Mouse (Mus musculus) hindbrain, embryonic 12.5 days (tissue): ENCODE data around the gene Ubfd1. TPM values are rescaled to one million over a fixed set of nuclear protein-coding genes. Genes with fewer than 3 reads are reported as not detected.

Experiments
- ATAC-seq: fragments of 200-750 bp; cut with Nextera tagmentation; 2 replicates; pipeline ENCODE4 v1.8.0; 2017; ENCODE audit warnings: moderate TSS enrichment; ENCODE audit not compliant: low FRiP score
- H3K27ac ChIP-seq: fragments of 300-500 bp; sonication (generic); 2 replicates; pipeline ENCODE4 v1.5.1; 2016; ENCODE audit warnings: mild to moderate bottlenecking
- H3K27me3 ChIP-seq: fragments of 300-500 bp; sonication (generic); 2 replicates; pipeline ENCODE4 v1.6.1; 2016; ENCODE audit warnings: mild to moderate bottlenecking
- H3K36me3 ChIP-seq: fragments of 300-500 bp; sonication (generic); 2 replicates; pipeline ENCODE4 v1.6.1; 2016; ENCODE audit warnings: mild to moderate bottlenecking
- H3K4me1 ChIP-seq: fragments of 300-500 bp; sonication (generic); 2 replicates; pipeline ENCODE4 v1.6.1; 2016
- H3K4me2 ChIP-seq: fragments of 300-500 bp; sonication (generic); replicated peaks from 2 replicates; pipeline ENCODE4 v1.6.1; 2016; ENCODE audit warnings: mild to moderate bottlenecking
- H3K4me3 ChIP-seq: fragments of 300-500 bp; sonication (generic); 2 replicates; pipeline ENCODE4 v1.5.1; 2016; ENCODE audit warnings: mild to moderate bottlenecking
- H3K9ac ChIP-seq: fragments of 300-500 bp; sonication (generic); 2 replicates; pipeline ENCODE4 v1.6.1; 2016; ENCODE audit warnings: mild to moderate bottlenecking, moderate library complexity
- H3K9me3 ChIP-seq: fragments of 300-500 bp; sonication (generic); replicated peaks from 2 replicates; pipeline ENCODE4 v1.6.1; 2016; ENCODE audit warnings: mild to moderate bottlenecking
- WGBS: fragments of 180-500 bp; shearing (Covaris S2); methylation state at CpG from one replicate; pipeline ENCODE4 v1.1.7; 2016; 5-methylcytosine and 5-hydroxymethylcytosine counted together
- polyA plus RNA-seq: library from polyadenylated mRNA; unstranded; fragments of >200 nt; fragmentation: Nextera tagmentation; extraction: Ambion mirVana; gene quantifications from 2 replicates; pipeline ENCODE4 v1.2.1, GENCODE M21; 2016

Gene Ubfd1
- polyA plus RNA-seq, 1 experiment from 2014 or later, result 97.3 TPM

DNA sequence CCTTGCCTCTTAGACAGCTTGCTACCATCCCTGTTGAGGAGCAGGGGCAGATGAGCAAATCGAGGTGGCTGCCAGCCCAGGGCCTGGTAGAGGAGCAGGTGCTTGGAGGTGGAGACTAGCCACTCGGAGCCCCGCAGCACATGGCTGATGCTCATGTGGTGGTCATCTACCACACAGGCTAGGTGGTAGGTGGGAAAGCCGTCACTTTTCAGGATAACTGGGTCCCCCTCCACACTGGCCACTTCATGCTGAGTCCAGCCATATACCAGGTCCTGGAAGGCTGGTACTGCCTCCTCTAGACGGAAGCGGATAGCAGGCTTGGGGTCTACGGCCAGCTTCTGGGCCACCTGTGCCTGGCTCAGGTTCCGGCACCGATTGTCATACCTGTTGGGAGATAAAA is 18.8 kb upstream of the Ubfd1 start:
- Histone ChIP-seq H3K36me3 (peaks cover 36% of the 10 kb centered on the region), H3K27ac (no peak overlapping the region), H3K9me3 (no peaks in the 10 kb centered on the region), H3K4me2 (no peak overlapping the region), H3K4me1 (no peaks in the 10 kb centered on the region), H3K4me3 (no peak overlapping the region), H3K27me3 (no peaks in the 10 kb centered on the region), H3K9ac (no peak overlapping the region)
- 96% methylated on average over 9 of the region's 9 CpGs for WGBS
- ATAC-seq, result no peak

DNA sequence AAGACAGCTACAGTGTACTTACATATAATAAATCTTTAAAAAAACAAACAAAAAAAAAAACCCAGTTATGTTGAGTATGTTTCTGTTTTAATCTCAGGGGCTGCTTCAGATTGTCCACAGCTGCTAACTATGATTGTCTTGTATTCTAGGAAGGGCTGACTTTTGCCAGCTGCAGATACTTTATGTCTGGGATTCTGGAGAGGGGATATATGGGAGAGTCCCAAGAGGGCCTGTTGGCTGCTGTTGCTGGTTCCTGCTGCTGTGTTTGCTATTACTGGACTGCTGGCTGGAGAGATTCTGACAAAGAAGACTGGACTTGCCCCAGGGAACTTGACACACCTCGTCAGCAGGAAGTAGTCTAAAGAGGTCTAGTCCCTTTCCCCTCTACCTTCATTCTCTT is 16.1 kb upstream of the Ubfd1 start:
- Histone ChIP-seq H3K4me3 (no peak overlapping the region), H3K4me2 (no peak overlapping the region), H3K27ac (no peak overlapping the region), H3K36me3 (peaks cover 39% of the 10 kb centered on the region), H3K4me1 (no peaks in the 10 kb centered on the region), H3K9ac (no peak overlapping the region), H3K9me3 (no peaks in the 10 kb centered on the region), H3K27me3 (no peaks in the 10 kb centered on the region)
- WGBS, result 77% methylated on average over 1 of the region's 1 CpGs
- no peak for ATAC-seq

DNA sequence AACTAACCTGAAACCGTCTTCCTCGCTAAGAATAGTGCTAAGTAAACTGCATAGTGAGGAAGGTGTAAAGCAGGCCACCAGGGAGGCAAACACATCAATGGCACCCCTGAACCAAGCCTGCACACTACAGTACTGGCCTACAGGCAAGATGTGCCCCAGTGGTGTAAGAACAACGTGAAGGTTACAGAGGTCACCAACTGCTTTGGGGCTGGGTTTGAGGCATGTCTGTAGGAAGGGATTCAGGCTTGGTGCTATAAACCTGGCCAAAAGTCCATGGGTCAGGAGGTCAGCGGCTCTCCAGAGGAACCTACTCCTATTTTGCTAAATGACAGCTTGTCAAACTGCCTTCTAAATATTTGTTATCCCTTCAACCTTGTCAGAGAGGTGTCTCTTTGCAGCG is 10.3 kb upstream of the Ubfd1 start:
- Histone ChIP-seq H3K36me3 (peaks cover 39% of the 10 kb centered on the region), H3K27ac (no peak overlapping the region), H3K9ac (no peak overlapping the region), H3K9me3 (no peaks in the 10 kb centered on the region), H3K4me2 (no peak overlapping the region), H3K4me1 (no peaks in the 10 kb centered on the region), H3K4me3 (no peak overlapping the region), H3K27me3 (no peaks in the 10 kb centered on the region)
- no peak for ATAC-seq
- 90% methylated on average over 5 of the region's 5 CpGs for WGBS

DNA sequence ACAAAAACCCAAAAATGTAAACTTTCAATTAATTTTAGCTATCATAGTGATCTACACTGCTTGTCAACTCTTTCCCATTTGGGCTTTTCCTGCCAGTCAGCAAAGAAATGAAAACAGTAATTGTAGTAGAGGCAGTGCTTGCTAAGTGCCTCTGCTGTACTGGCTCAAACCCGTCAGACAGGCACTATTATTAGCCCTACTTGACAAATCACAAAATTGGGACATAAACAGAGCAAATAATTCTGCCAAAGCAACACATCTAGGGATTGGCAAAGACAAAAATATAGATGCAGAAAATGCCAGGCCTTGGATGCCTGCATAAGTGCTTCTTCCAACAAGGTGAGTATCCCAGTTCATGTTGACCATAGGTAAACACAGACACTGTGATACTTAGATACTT is 1.3 kb upstream of the Ubfd1 start:
- Histone ChIP-seq H3K27ac (no peak overlapping the region), H3K4me2 (peak overlapping the region; percentile 61), H3K36me3 (peaks cover 12% of the 10 kb centered on the region), H3K4me3 (0 out of 2 replicates have a peak overlapping the region, but pooled peaks have one; percentile 99), H3K9me3 (no peaks in the 10 kb centered on the region), H3K27me3 (no peaks in the 10 kb centered on the region), H3K9ac (no peak overlapping the region), H3K4me1 (peaks cover 32% of the 10 kb centered on the region)
- ATAC-seq, result no peak
- 74% methylated on average over 1 of the region's 1 CpGs for WGBS

DNA sequence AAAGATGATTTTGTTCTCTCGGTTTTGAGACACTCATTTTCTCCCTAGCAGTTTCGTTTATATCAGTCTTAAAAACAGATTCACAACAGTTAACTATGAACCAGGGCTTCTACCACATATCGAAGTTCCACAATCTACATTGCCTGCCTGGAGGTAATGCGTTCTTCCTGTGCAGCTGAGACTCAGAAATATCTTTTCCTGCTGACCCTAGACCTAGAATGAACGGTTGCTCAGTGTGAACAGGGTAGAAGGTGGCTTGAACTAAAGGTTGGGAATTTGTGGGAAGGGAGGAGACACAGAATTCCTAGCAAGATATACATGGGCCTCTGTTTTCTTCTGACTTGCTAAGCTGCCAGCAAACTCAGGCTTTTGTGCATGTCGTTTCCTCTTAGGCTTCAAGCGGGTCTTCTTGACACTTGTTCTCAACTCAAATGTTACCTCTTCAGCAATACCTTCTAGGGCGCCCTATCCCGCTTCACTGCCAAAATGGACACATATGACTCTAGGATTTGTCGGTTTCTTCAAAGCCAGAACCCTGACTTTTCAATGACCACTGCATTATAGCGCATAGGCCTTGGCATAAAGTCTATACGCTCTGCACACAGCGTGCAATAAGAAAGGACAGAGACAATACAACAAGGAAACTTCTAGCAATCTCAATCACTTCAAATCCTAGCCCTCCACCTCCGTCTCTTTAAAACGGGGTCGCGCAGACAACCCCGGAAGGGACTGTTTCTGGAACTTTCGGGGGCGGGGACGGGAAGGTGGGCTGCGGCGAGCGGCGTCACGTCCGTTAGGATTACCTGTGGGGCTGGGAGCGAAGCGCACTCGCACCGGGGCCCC is 652 bp upstream of the Ubfd1 start:
- H3K9ac ChIP-seq, result peak overlapping the region; percentile 99
- WGBS, result 21% methylated on average over 31 of the region's 31 CpGs
- peaks cover 33% of the 10 kb centered on the region for H3K4me1 ChIP-seq
- no peak for ATAC-seq
- H3K4me3 ChIP-seq, result peak overlapping the region; percentile 99
- no peaks in the 10 kb centered on the region for H3K9me3 ChIP-seq
- H3K36me3 ChIP-seq, result peaks cover 16% of the 10 kb centered on the region
- peak overlapping the region; percentile 61 for H3K4me2 ChIP-seq
- H3K27me3 ChIP-seq, result no peaks in the 10 kb centered on the region
- peak overlapping the region; percentile 93 for H3K27ac ChIP-seq

DNA sequence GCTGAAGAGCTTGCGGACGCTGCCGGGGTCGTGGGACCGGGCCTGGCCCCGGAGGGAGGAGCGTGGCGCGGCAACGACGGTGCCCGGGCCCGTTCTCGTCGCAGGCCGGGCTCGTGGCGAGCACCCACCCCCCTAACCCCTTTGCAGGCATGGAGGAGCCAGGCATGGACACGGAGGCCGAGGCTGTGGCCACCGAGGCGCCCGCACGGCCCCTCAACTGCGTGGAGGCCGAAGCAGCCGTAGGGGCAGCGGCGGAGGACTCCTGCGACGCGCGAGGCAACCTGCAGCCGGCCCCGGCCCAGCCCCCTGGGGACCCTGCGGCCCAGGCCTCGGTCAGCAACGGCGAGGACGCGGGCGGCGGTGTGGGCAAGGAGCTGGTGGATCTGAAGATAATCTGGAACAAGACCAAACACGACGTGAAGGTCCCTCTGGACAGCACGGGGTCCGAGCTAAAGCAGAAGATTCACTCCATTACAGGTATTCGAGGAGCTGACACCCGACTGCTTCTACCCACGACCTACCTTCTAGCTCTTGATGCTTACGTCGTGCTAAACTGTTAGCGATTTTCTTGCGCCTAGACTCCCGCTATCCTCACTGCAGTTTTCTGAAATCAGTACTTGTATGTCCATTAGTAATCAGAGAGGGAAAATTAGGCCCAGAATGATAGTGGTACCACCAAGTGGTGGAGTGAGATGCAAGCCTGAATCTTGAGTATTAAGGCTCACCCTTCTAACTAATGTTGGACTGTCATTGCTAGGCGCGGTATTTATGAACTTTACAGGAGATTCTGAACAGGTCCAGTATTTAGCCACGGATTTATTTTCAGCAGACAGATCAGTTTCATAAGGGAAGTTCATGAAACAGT is 774 bp downstream of the Ubfd1 start:
- H3K9me3 ChIP-seq, result no peaks in the 10 kb centered on the region
- peak; percentile 62; the same call in 1 of the 2 replicates for ATAC-seq

DNA sequence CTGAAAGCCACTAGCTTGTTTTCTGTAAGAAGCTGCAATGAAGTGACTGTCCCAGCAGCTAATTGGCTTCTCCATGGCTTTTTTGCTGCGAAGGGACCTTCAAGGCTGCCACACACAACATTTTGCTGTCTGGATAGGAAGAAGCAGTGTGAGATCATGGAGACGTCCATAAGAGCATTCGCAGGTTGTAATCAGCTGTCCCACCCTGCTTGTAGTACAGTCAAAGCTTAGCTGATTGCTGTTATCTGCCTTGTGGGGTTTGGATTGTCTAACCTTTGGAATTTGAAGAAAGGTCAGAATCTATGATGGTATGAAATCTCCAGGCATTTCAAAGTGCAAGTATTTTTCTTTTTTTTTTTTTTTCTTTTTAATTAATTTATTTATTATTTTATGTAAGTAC is 7.4 kb downstream of the Ubfd1 start:
- 88% methylated on average over 3 of the region's 3 CpGs for WGBS
- peaks cover 86% of the 10 kb centered on the region for H3K36me3 ChIP-seq
- H3K9me3 ChIP-seq, result no peaks in the 10 kb centered on the region
- no peak for ATAC-seq
- no peak overlapping the region for H3K9ac ChIP-seq
- H3K27ac ChIP-seq, result no peak overlapping the region
- H3K27me3 ChIP-seq, result no peaks in the 10 kb centered on the region
- H3K4me2 ChIP-seq, result no peak overlapping the region
- H3K4me1 ChIP-seq, result peaks cover 8% of the 10 kb centered on the region; the same call in 1 of the 2 replicates
- no peak overlapping the region for H3K4me3 ChIP-seq

More for the DNA sequence above, 774 bp downstream of the Ubfd1 start:
- Histone ChIP-seq H3K36me3 (peaks cover 31% of the 10 kb centered on the region), H3K27me3 (no peaks in the 10 kb centered on the region), H3K4me2 (peak overlapping the region; percentile 80), H3K4me3 (peak overlapping the region; percentile 99), H3K27ac (peak overlapping the region; percentile 93), H3K9ac (peak overlapping the region; percentile 99), H3K4me1 (peaks cover 33% of the 10 kb centered on the region)
- WGBS, result 2% methylated on average over 57 of the region's 58 CpGs

DNA sequence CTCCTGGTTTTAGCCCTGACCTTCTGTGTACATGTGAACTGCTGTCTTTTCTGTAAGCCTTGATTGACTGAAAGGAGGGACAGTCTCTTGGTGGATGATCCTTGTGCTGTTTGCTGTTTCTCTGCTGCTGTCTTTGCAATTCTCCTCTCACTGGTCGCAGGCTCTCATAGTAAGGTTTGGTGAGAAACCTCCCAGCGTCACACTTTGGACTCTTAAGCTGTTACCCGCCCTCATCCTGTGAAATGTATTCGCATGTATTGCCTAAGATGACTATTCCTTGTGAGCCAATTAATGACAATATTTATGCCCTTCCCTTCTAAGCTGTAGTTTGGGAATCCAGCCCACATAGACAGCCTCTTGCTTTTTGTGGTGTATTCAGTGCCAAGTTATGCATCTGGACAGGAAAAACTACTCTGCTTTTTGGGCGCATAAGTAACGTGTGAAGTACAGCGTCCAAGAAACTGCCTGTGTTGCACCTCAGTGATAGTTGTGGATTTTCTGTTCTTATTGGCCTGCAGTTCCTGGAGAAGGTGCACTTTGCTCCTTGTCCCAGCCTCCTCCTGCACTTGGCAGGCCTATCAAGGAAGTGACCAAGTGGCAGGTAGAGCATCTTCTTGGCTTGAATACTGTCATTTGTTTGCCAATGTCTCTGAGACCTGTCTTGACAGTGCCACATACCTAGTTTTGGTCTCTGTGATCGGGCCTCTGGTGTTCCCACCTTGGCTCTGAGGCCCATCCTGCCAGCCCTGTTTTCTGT is 13.0 kb downstream of the Ubfd1 start:
- H3K4me1 ChIP-seq, result no peaks in the 10 kb centered on the region
- no peak for ATAC-seq
- peaks cover 70% of the 10 kb centered on the region for H3K36me3 ChIP-seq
- H3K9me3 ChIP-seq, result no peaks in the 10 kb centered on the region
- H3K4me2 ChIP-seq, result no peak overlapping the region
- 96% methylated on average over 8 of the region's 8 CpGs for WGBS
- H3K27ac ChIP-seq, result no peak overlapping the region
- H3K9ac ChIP-seq, result no peak overlapping the region
- no peaks in the 10 kb centered on the region for H3K27me3 ChIP-seq
- H3K4me3 ChIP-seq, result no peak overlapping the region

DNA sequence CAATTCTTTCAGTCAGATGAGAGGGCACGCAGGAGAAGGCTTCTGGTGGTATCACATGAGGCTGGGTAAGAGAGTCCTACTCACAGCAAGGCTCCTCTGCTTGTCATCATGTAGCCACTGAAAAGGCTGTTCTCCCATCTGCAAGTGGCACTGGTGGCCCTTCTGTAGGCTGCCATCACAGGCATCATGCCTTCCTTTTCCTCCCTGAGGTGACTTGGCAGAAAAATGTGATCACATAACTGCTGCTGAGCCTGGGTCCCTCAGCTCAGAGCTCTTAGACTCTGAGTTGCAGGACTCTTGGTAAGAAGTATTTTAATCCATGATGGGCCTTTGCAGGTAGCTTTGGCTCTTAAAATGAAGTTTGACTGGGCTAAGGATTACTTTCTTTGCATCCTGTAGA is 14.1 kb downstream of the Ubfd1 start:
- H3K4me3 ChIP-seq, result no peak overlapping the region
- H3K9ac ChIP-seq, result no peak overlapping the region
- ATAC-seq, result no peak
- H3K27ac ChIP-seq, result no peak overlapping the region
- WGBS, result 88% methylated on average over 1 of the region's 1 CpGs
- H3K4me1 ChIP-seq, result no peaks in the 10 kb centered on the region
- no peak overlapping the region for H3K4me2 ChIP-seq
- H3K9me3 ChIP-seq, result no peaks in the 10 kb centered on the region
- no peaks in the 10 kb centered on the region for H3K27me3 ChIP-seq
- H3K36me3 ChIP-seq, result peaks cover 66% of the 10 kb centered on the region

DNA sequence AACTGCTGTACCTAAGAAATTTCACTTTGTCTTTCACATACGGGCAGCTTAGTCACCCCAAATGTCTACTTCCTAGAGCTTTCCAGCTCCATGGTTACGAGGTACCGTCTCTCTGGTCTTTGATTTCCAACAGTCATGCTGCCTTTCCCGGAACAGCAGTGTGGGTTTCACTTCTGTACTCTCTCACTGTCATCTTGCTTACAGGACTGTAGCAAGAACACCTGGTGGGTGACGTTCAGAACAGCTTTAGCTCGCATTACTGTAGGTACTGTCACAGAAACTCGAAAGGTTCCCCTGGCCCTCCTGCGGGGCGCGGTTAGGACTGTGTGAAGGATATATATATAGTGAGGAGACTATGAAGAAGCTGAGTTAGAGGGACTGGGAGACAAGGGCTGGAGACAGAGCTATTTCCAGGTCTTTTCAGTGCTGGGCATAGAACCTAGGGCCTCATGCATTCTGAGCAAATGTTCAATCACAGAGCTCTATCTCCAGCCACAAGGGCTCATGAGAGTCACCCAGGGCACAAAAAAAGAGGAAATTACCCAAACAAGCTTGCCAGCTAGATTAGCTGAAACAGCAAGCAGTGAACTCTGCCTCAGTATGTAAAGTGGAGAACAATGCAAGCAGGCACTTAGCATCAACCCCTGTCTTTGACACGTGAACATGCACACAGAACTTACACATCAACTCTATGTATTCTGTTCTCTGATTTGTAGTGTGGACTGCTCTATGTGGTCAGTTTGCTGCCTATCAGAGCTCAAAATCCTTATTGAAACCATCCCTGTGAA is 20.4 kb downstream of the Ubfd1 start:
- WGBS, result 91% methylated on average over 11 of the region's 11 CpGs
- no peak overlapping the region for H3K9ac ChIP-seq
- peaks cover 63% of the 10 kb centered on the region for H3K36me3 ChIP-seq

DNA sequence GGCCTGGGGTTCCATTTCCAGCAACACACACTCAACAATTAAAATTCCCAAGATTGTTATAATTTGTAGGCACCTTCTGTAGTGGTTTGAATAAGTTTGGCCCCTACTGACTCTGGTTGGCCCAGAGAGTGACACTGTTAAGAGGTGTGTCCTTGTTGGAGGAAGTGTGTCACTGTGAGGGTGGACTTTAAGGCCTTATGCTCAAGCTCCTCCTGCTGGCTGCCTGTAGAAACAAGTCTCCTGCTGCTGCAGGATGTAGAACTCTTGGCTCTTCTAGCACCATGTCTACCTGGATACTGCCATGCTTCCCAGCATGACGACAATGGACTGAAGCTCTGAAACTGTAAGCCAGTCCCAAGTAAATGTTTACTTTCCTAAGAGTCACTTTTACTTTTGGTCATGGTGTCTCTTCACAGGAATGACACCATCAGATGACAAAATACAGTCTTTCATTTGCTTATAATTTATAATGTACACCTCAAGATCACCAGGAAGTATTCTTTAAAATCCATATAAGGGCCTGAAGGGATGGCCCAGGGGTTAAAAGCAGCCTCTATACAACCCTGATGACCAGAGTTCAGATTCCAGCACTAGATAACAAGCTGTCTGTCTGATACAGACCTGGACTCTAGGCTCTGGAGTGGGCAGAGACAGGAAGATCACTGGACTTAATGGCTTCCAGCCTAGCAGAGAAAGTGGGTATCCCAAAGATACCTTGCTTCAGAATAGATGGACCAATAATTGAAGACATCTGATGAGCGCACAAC is 27.8 kb downstream of the Ubfd1 start:
- H3K4me1 ChIP-seq, result no peaks in the 10 kb centered on the region
- H3K9me3 ChIP-seq, result no peaks in the 10 kb centered on the region
- H3K36me3 ChIP-seq, result peaks cover 79% of the 10 kb centered on the region
- WGBS, result 98% methylated on average over 2 of the region's 2 CpGs
- no peaks in the 10 kb centered on the region for H3K27me3 ChIP-seq
- H3K4me2 ChIP-seq, result no peak overlapping the region
- H3K27ac ChIP-seq, result no peak overlapping the region
- no peak overlapping the region for H3K4me3 ChIP-seq
- no peak for ATAC-seq
- no peak overlapping the region for H3K9ac ChIP-seq

More for the DNA sequence above, 20.4 kb downstream of the Ubfd1 start:
- H3K4me3 ChIP-seq, result no peak overlapping the region
- H3K9me3 ChIP-seq, result no peaks in the 10 kb centered on the region
- H3K4me2 ChIP-seq, result no peak overlapping the region
- no peak for ATAC-seq
- no peak overlapping the region for H3K27ac ChIP-seq
- no peaks in the 10 kb centered on the region for H3K4me1 ChIP-seq
- no peaks in the 10 kb centered on the region for H3K27me3 ChIP-seq
